Mouse (Mus musculus) neural tube, embryonic 14.5 days (tissue): Measurements from ENCODE around the gene Xxylt1. TPM values are rescaled to one million over a fixed set of nuclear protein-coding genes. Genes with fewer than 3 reads are reported as not detected.

Experiments
- ATAC-seq: fragments of 200-750 bp; cut with Nextera tagmentation; 2 replicates; pipeline ENCODE4 v1.8.0; 2017; ENCODE audit warnings: low read depth, mild to moderate bottlenecking, moderate TSS enrichment, moderate library complexity
- H3K27ac ChIP-seq: fragments of 300-500 bp; sonication (generic); 2 replicates; pipeline ENCODE4 v1.5.1; 2014; ENCODE audit warnings: low read depth, mild to moderate bottlenecking, control low read depth, low read length, moderate library complexity, mixed read lengths
- H3K27me3 ChIP-seq: fragments of 300-500 bp; sonication (generic); 2 replicates; pipeline ENCODE4 v1.6.1; 2014; ENCODE audit warnings: low read length; ENCODE audit not compliant: control insufficient read depth, insufficient read depth
- H3K36me3 ChIP-seq: fragments of 300-500 bp; sonication (generic); 2 replicates; pipeline ENCODE4 v1.6.1; 2014; ENCODE audit warnings: low read length, mixed read lengths; ENCODE audit not compliant: control insufficient read depth, insufficient read depth
- H3K4me1 ChIP-seq: fragments of 300-500 bp; sonication (generic); 2 replicates; pipeline ENCODE4 v1.6.1; 2014; ENCODE audit warnings: low read length; ENCODE audit not compliant: control insufficient read depth, insufficient read depth
- H3K4me2 ChIP-seq: fragments of 300-500 bp; sonication (generic); 2 replicates; pipeline ENCODE4 v1.6.1; 2014; ENCODE audit warnings: mild to moderate bottlenecking, low read depth, low read length, control low read depth
- H3K4me3 ChIP-seq: fragments of 300-500 bp; sonication (generic); 2 replicates; pipeline ENCODE4 v1.5.1; 2014; ENCODE audit warnings: low read depth, low read length, control low read depth, mixed read lengths
- H3K9ac ChIP-seq: fragments of 300-500 bp; sonication (generic); replicated peaks from 2 replicates; pipeline ENCODE4 v1.6.1; 2014; ENCODE audit warnings: low read depth, mild to moderate bottlenecking, control low read depth, low read length, mixed read lengths
- H3K9me3 ChIP-seq: fragments of 300-500 bp; sonication (generic); 2 replicates; pipeline ENCODE4 v1.6.1; 2016; ENCODE audit warnings: low read length; ENCODE audit not compliant: control insufficient read depth
- WGBS: fragments of 180-500 bp; shearing (Covaris S2); extraction: QIAGEN DNeasy Blood & Tissue Kit; methylation state at CpG from one replicate; pipeline ENCODE4 v1.1.7; 2014; 5-methylcytosine and 5-hydroxymethylcytosine counted together
- polyA plus RNA-seq: library from polyadenylated mRNA; unstranded; fragments of >200 nt; fragmentation: Nextera tagmentation; extraction: Ambion mirVana; gene quantifications from 2 replicates; pipeline ENCODE4 v1.2.1, GENCODE M21; 2014

Xxylt1 gene
- polyA plus RNA-seq, 1 experiment from 2014 or later = 17.3 TPM

DNA sequence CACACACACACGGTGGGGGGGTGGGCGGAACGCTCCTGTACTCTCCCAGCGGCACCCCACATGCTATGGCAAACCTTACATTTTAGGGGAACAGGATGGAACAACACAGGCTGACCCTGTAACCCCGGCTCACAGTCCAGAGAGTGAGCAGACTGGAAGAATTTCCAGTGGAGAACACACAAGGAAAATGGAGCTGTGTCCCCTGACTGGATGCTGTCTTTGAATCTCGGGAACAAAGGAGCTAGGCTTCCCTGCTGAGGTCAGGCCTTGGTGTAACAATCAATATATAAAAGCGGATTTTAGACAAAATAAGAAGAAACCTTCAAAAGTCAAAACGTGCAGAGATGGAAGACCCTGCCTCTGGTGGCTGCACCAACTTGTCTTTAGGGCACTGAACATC is 57.4 kb downstream of the Xxylt1 start:
- Histone ChIP-seq H3K4me2 (no peak overlapping the region), H3K36me3 (no peaks in the 10 kb centered on the region; the same call in 1 of the 2 replicates), H3K27me3 (no peaks in the 10 kb centered on the region), H3K9me3 (no peaks in the 10 kb centered on the region), H3K9ac (no peak overlapping the region), H3K4me1 (0 out of 2 replicates have a peak, but pooled peaks cover 2% of the 10 kb centered on the region), H3K4me3 (no peak overlapping the region), H3K27ac (no peak overlapping the region)
- no peak for ATAC-seq
- 64% methylated on average over 8 of the region's 8 CpGs for WGBS

DNA sequence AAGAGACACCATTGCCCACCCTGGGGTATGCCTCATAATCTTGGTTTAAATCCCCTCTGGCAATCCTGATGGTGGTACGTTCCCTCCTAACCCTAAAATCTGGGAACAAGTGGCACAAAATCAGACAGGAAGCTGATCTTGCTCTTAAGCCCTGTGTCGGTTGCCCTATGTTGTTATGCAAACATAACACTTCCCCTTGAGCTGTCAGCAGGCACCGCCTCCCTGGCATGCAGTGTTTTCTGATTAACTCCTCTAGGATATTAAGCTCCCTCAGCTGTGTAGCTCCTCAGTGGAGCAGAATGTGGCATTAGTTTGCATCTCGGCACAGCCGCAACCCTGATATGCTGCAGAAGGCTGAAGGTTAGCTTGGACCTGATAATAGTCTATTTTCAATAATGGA is 58.9 kb downstream of the Xxylt1 start:
- Histone ChIP-seq H3K27me3 (no peaks in the 10 kb centered on the region), H3K9ac (no peak overlapping the region), H3K36me3 (no peaks in the 10 kb centered on the region), H3K4me3 (no peak overlapping the region), H3K4me2 (no peak overlapping the region), H3K4me1 (0 out of 2 replicates have a peak, but pooled peaks cover 2% of the 10 kb centered on the region), H3K27ac (no peak overlapping the region), H3K9me3 (no peaks in the 10 kb centered on the region)
- 50% methylated on average over 5 of the region's 5 CpGs for WGBS
- ATAC-seq = no peak

GRCm38 (mm10) chr16:31019514-31019913 is 61.7 kb downstream of the Xxylt1 start:
- WGBS = 78% methylated on average over 3 of the region's 3 CpGs
- H3K4me3 ChIP-seq = no peak overlapping the region
- H3K4me2 ChIP-seq = no peak overlapping the region
- ATAC-seq = no peak
- H3K9ac ChIP-seq = no peak overlapping the region
- no peaks in the 10 kb centered on the region for H3K36me3 ChIP-seq
- H3K27ac ChIP-seq = no peak overlapping the region
- 0 out of 2 replicates have a peak, but pooled peaks cover 2% of the 10 kb centered on the region for H3K4me1 ChIP-seq
- H3K27me3 ChIP-seq = no peaks in the 10 kb centered on the region
- no peaks in the 10 kb centered on the region for H3K9me3 ChIP-seq

GRCm38 (mm10) chr16:31017687-31018413 is 63.4 kb downstream of the Xxylt1 start:
- no peak for ATAC-seq
- 0 out of 2 replicates have a peak, but pooled peaks cover 2% of the 10 kb centered on the region for H3K4me1 ChIP-seq
- 95% methylated on average over 10 of the region's 10 CpGs for WGBS
- H3K27me3 ChIP-seq = no peaks in the 10 kb centered on the region
- no peak overlapping the region for H3K27ac ChIP-seq
- H3K9ac ChIP-seq = no peak overlapping the region
- no peak overlapping the region for H3K4me2 ChIP-seq
- no peaks in the 10 kb centered on the region for H3K9me3 ChIP-seq
- no peak overlapping the region for H3K4me3 ChIP-seq
- H3K36me3 ChIP-seq = no peaks in the 10 kb centered on the region

DNA sequence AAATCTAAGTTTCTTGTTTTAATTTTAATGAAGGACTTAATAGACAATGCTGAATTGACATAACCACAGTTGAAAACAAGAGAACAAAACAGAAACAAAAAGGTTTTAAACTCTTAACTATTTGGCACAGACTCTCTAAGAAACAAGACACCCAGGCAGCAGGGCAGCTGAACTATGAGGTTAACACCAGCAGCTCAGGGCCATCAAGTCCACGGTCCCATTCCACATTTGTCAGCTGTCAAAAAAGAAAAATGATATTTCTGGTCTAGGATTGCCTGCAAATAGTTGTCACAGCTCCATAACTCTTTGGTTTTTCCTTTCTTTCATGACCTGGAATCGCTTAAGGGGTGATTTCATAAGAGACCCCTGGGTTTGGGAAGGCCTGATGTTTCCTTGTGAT is 64.6 kb downstream of the Xxylt1 start:
- Histone ChIP-seq H3K27ac (no peak overlapping the region), H3K4me2 (no peak overlapping the region), H3K36me3 (no peaks in the 10 kb centered on the region), H3K27me3 (no peaks in the 10 kb centered on the region), H3K9ac (no peak overlapping the region), H3K9me3 (no peaks in the 10 kb centered on the region), H3K4me1 (0 out of 2 replicates have a peak, but pooled peaks cover 2% of the 10 kb centered on the region), H3K4me3 (no peak overlapping the region)
- WGBS = 76% methylated on average over 2 of the region's 2 CpGs
- no peak for ATAC-seq

DNA sequence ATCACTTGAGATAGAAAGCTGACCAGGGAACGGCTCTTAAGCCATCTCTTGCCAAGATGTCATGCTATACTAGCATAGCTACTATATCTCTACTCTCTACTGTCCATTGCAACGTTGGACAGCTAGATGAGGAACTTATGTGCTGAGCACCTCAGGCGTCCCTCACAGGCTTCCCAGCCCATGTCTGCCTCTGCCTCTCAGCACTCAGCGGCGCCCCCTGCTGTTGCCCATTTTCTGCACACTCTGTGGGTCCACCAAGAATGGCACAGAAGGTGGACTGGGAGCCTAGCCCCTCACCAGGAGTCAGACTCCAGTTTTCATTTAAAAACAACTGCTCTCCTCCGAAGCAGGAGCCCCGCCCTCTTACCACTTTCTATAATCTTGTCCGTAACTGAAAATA is 65.1 kb downstream of the Xxylt1 start:
- 79% methylated on average over 8 of the region's 8 CpGs for WGBS
- H3K9ac ChIP-seq = no peak overlapping the region
- ATAC-seq = no peak

DNA sequence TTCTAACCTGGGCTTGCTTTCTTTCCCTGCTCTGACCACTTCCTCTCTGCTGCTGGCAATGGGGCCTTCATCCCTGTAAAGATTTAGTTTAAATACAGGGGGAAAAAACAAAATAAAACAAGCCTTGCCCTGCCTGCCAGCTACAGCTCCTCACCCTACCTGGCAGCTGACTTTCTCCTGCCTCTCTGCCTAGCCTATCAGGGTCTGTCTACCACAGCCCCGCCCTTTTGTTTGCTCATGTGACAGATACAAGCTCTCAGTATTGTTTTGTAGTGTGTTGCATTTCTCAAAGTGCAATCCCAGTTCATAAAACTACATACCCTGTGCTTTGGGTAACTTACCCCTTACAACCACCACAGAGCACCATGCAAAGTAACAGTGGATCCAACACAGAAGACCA is 66.0 kb downstream of the Xxylt1 start:
- Histone ChIP-seq H3K9me3 (no peaks in the 10 kb centered on the region), H3K27me3 (no peaks in the 10 kb centered on the region), H3K4me3 (no peak overlapping the region), H3K4me1 (no peaks in the 10 kb centered on the region), H3K36me3 (no peaks in the 10 kb centered on the region), H3K4me2 (no peak overlapping the region), H3K9ac (no peak overlapping the region), H3K27ac (no peak overlapping the region)
- 96% methylated on average over 1 of the region's 1 CpGs for WGBS
- no peak for ATAC-seq

More for the DNA sequence above, 65.1 kb downstream of the Xxylt1 start:
- Histone ChIP-seq H3K27me3 (no peaks in the 10 kb centered on the region), H3K27ac (no peak overlapping the region), H3K36me3 (no peaks in the 10 kb centered on the region), H3K4me2 (no peak overlapping the region), H3K9me3 (no peaks in the 10 kb centered on the region), H3K4me1 (no peaks in the 10 kb centered on the region), H3K4me3 (no peak overlapping the region)

DNA sequence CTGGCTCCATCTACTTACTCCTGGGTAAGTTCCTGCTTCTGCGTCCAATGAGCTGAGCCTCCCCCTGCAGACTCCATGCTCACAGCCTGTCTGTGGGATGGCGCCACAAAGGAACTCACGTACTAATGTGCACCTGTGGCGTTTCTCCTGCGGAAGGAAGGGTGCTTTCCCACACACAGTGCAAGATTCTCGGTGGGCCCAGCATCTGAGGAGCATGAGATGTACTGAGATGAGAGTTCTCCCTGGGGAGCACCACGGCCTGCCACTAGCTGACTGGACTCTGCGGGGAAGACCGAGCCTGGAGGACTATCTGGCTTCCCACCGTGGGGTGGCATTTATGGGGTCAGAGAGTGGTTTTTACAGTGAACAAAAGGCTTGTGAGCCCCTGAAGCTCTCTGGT is 69.0 kb downstream of the Xxylt1 start:
- no peak overlapping the region for H3K9ac ChIP-seq
- H3K27ac ChIP-seq = no peak overlapping the region
- H3K27me3 ChIP-seq = no peaks in the 10 kb centered on the region
- no peaks in the 10 kb centered on the region for H3K36me3 ChIP-seq
- H3K4me1 ChIP-seq = no peaks in the 10 kb centered on the region
- H3K4me2 ChIP-seq = no peak overlapping the region
- H3K4me3 ChIP-seq = no peak overlapping the region
- 88% methylated on average over 10 of the region's 10 CpGs for WGBS
- ATAC-seq = no peak
- no peaks in the 10 kb centered on the region for H3K9me3 ChIP-seq

DNA sequence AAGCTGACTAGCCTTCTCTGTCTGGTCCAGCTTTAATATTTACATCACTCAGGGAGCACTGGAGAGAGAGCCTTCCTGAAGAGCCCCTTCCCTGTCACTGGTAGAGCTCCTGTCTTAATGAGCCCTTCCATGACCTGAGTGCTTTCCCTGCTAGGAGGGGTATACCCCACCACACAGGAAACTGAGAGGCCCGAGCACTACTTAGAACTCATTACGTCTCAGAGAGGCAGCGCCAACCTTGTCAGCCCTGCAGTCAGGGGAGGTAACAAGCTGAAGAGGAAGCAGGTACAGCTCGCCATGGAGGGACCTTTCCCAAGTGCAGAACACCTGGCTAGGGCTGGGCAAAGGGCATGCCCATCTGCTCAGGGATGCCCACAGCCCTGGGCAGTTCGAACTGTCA is 70.8 kb downstream of the Xxylt1 start:
- Histone ChIP-seq H3K4me2 (no peak overlapping the region), H3K9me3 (no peaks in the 10 kb centered on the region), H3K36me3 (no peaks in the 10 kb centered on the region), H3K4me1 (peaks cover 1% of the 10 kb centered on the region; the same call in 1 of the 2 replicates), H3K27ac (no peak overlapping the region), H3K9ac (no peak overlapping the region), H3K4me3 (no peak overlapping the region), H3K27me3 (no peaks in the 10 kb centered on the region)
- no peak for ATAC-seq
- WGBS = 89% methylated on average over 5 of the region's 5 CpGs
